Mouse (Mus musculus): ENCODE results near the gene Hist2h2aa1. TPM values are rescaled to one million over a fixed set of nuclear protein-coding genes. Genes with fewer than 3 reads are reported as not detected.
A peak's percentile ranks its signal among the peaks of the same experiment; 100 is the strongest.

Gene Hist2h2aa1
- polyA plus RNA-seq, 1 experiment from 2014 or later = 11.8 TPM

DNA sequence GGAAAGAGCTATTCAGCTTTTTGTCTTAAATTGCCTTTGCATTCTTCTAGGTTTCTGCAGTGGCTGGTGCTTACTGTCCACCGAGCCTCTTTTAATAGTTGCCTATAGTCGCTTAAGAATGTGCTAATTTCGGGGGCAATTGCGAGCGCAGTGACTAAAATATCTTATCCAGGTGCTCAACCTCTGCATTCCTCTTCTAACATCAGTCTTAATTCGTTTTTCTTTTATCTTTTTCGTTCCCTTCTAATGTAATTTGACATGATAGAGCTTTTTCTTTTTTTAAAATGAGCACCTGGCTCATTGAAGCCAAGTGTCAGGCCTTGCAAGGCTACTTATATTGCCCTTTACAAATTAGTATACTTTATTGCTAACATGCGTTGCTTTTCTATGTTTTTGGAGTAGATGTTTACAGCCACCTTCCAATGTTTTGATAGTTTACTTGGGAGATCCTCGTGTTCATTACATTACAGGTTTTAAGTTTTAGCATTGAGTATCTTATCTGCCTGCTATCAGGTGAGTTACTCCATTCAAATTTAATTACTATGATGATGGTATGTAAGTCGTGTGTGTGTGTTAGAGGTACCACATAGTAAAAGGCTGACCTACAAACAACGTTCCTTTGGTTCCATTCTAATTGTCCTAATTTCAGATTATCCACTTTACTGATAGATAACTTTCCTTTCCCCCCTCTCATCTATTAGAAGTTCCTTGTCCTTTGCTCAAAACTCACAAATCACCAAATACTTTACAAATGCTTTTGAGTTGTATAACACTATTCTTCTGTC lies 2.3 kb downstream of the Hist2h2aa1 start:
- peak overlapping the region; percentile 63 for H3K4me2 ChIP-seq (ENCODE audit: low read depth, low read length)
- H3K27ac ChIP-seq (ENCODE audit: low read length) = peak overlapping the region; percentile 62
- H3K27me3 ChIP-seq (ENCODE audit: control insufficient read depth, insufficient read depth, low read length) = no peaks in the 10 kb centered on the region
- no peak for ATAC-seq (replicated peaks; ENCODE audit: extremely low read depth, insufficient read depth, low FRiP score)
- peaks cover 24% of the 10 kb centered on the region for H3K4me1 ChIP-seq (ENCODE audit: control insufficient read depth, insufficient read depth, low read length)
- H3K9ac ChIP-seq (ENCODE audit: low read length) = peak overlapping the region; percentile 74
- 9% methylated on average over 11 of the region's 11 CpGs for WGBS
- H3K4me3 ChIP-seq (ENCODE audit: low read length) = peak overlapping the region; percentile 53
- H3K9me3 ChIP-seq (replicated peaks; ENCODE audit: control insufficient read depth, low read length) = no peaks in the 10 kb centered on the region
- no peaks in the 10 kb centered on the region for H3K36me3 ChIP-seq (ENCODE audit: control insufficient read depth, insufficient read depth)

- Histone ChIP-seq H3K9me3 (replicated peaks; ENCODE audit: control insufficient read depth, low read length) (no peaks in the 10 kb centered on the region), H3K4me2 (ENCODE audit: low read depth, low read length) (peak overlapping the region; percentile 63), H3K4me1 (ENCODE audit: control insufficient read depth, insufficient read depth, low read length) (peaks cover 24% of the 10 kb centered on the region), H3K27ac (ENCODE audit: low read length) (no peak overlapping the region), H3K27me3 (ENCODE audit: control insufficient read depth, insufficient read depth, low read length) (no peaks in the 10 kb centered on the region), H3K36me3 (ENCODE audit: control insufficient read depth, insufficient read depth) (no peaks in the 10 kb centered on the region), H3K4me3 (ENCODE audit: low read length) (peak overlapping the region; percentile 53; the same call in 1 of the 2 replicates), H3K9ac (ENCODE audit: low read length) (peak overlapping the region; percentile 74)
- ATAC-seq (replicated peaks; ENCODE audit: extremely low read depth, insufficient read depth, low FRiP score) = no peak
- 49% methylated on average over 6 of the region's 6 CpGs for WGBS
Observed at GRCm38 (mm10) chr3:96248141-96249033, 3.1 kb downstream of the Hist2h2aa1 start.

DNA sequence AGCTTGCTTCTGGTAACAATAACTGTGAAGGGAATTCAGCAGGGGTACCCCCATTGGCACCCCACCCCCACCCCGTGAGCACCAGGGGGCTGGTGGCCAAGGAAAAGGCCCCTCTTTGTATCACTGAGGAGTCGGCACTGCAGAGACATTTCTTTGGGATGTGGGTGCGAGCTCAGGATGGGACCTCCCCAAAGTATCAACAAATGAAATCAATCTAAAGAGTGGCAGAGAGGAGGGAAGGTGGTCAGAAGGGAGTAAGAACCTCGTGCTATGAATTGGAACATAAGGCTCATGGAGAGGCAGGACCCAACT lies 3.7 kb downstream of the Hist2h2aa1 start:
- H3K36me3 ChIP-seq (ENCODE audit: control insufficient read depth, insufficient read depth) = no peaks in the 10 kb centered on the region
- no peak overlapping the region for H3K4me3 ChIP-seq (ENCODE audit: low read length)
- peaks cover 20% of the 10 kb centered on the region for H3K4me1 ChIP-seq (ENCODE audit: control insufficient read depth, insufficient read depth, low read length)
- H3K4me2 ChIP-seq (ENCODE audit: low read depth, low read length) = peak overlapping the region; percentile 63; the same call in 1 of the 2 replicates
- H3K27ac ChIP-seq (ENCODE audit: low read length) = no peak overlapping the region
- H3K9me3 ChIP-seq (replicated peaks; ENCODE audit: control insufficient read depth, low read length) = no peaks in the 10 kb centered on the region
- ATAC-seq (replicated peaks; ENCODE audit: extremely low read depth, insufficient read depth, low FRiP score) = no peak
- no peak overlapping the region for H3K9ac ChIP-seq (ENCODE audit: low read length)
- H3K27me3 ChIP-seq (ENCODE audit: control insufficient read depth, insufficient read depth, low read length) = no peaks in the 10 kb centered on the region
- 57% methylated on average over 4 of the region's 4 CpGs for WGBS

DNA sequence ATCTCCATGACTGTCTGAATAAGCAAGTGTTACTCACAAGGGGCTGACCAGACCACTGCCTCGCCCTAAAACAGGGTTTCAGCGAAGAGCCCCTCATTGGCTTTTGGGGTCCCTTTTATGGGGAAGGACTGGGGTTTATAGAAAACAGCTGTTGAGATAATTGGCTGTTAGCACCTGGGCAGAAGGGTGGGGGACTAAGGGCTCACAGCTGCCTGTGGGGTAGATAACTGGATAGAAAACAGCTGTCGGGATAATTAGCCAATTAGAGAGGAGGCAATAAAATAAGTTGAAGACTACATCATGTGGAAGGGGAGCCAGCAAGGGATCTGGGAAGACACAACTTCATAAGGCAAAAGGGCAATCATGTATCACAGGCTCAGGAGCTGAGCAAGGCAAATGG lies 5.6 kb downstream of the Hist2h2aa1 start:
- no peak overlapping the region for H3K9ac ChIP-seq (ENCODE audit: low read length)
- H3K4me2 ChIP-seq (ENCODE audit: low read depth, low read length) = no peak overlapping the region
- no peaks in the 10 kb centered on the region for H3K9me3 ChIP-seq (replicated peaks; ENCODE audit: control insufficient read depth, low read length)
- H3K4me1 ChIP-seq (ENCODE audit: control insufficient read depth, insufficient read depth, low read length) = peaks cover 13% of the 10 kb centered on the region
- ATAC-seq (replicated peaks; ENCODE audit: extremely low read depth, insufficient read depth, low FRiP score) = no peak
- WGBS = 73% methylated on average over 3 of the region's 3 CpGs
- no peaks in the 10 kb centered on the region for H3K36me3 ChIP-seq (ENCODE audit: control insufficient read depth, insufficient read depth)
- no peak overlapping the region for H3K4me3 ChIP-seq (ENCODE audit: low read length)
- H3K27me3 ChIP-seq (ENCODE audit: control insufficient read depth, insufficient read depth, low read length) = no peaks in the 10 kb centered on the region
- H3K27ac ChIP-seq (ENCODE audit: low read length) = no peak overlapping the region

GRCm38 (mm10) chr3:96251787-96252186 lies 6.5 kb downstream of the Hist2h2aa1 start:
- no peak overlapping the region for H3K9ac ChIP-seq (ENCODE audit: low read length)
- peaks cover 13% of the 10 kb centered on the region for H3K4me1 ChIP-seq (ENCODE audit: control insufficient read depth, insufficient read depth, low read length)
- H3K4me2 ChIP-seq (ENCODE audit: low read depth, low read length) = no peak overlapping the region
- H3K27me3 ChIP-seq (ENCODE audit: control insufficient read depth, insufficient read depth, low read length) = no peaks in the 10 kb centered on the region
- no peaks in the 10 kb centered on the region for H3K36me3 ChIP-seq (ENCODE audit: control insufficient read depth, insufficient read depth)
- no peak for ATAC-seq (replicated peaks; ENCODE audit: extremely low read depth, insufficient read depth, low FRiP score)
- no peak overlapping the region for H3K27ac ChIP-seq (ENCODE audit: low read length)
- no peaks in the 10 kb centered on the region for H3K9me3 ChIP-seq (replicated peaks; ENCODE audit: control insufficient read depth, low read length)
- 84% methylated on average over 3 of the region's 3 CpGs for WGBS
- H3K4me3 ChIP-seq (ENCODE audit: low read length) = no peak overlapping the region

GRCm38 (mm10) chr3:96254683-96255355 lies 9.5 kb downstream of the Hist2h2aa1 start:
- H3K27me3 ChIP-seq (ENCODE audit: control insufficient read depth, insufficient read depth, low read length) = no peaks in the 10 kb centered on the region
- no peak; the same call in 1 of the 2 replicates for ATAC-seq (replicated peaks; ENCODE audit: extremely low read depth, insufficient read depth, low FRiP score)
- 0 out of 2 replicates have a peak overlapping the region, but pooled peaks have one; percentile 37 for H3K9ac ChIP-seq (ENCODE audit: low read length)
- H3K4me3 ChIP-seq (ENCODE audit: low read length) = no peak overlapping the region
- H3K36me3 ChIP-seq (ENCODE audit: control insufficient read depth, insufficient read depth) = no peaks in the 10 kb centered on the region
- H3K4me1 ChIP-seq (ENCODE audit: control insufficient read depth, insufficient read depth, low read length) = peaks cover 2% of the 10 kb centered on the region; the same call in 1 of the 2 replicates
- no peak overlapping the region for H3K4me2 ChIP-seq (ENCODE audit: low read depth, low read length)
- no peaks in the 10 kb centered on the region for H3K9me3 ChIP-seq (replicated peaks; ENCODE audit: control insufficient read depth, low read length)
- no peak overlapping the region for H3K27ac ChIP-seq (ENCODE audit: low read length)
- 31% methylated on average over 10 of the region's 10 CpGs for WGBS

GRCm38 (mm10) chr3:96255926-96256593 lies 10.8 kb downstream of the Hist2h2aa1 start:
- no peaks in the 10 kb centered on the region for H3K36me3 ChIP-seq (ENCODE audit: control insufficient read depth, insufficient read depth)
- no peak overlapping the region for H3K4me3 ChIP-seq (ENCODE audit: low read length)
- H3K27ac ChIP-seq (ENCODE audit: low read length) = no peak overlapping the region
- 75% methylated on average over 5 of the region's 5 CpGs for WGBS
- no peak overlapping the region for H3K4me2 ChIP-seq (ENCODE audit: low read depth, low read length)
- no peaks in the 10 kb centered on the region for H3K9me3 ChIP-seq (replicated peaks; ENCODE audit: control insufficient read depth, low read length)
- H3K9ac ChIP-seq (ENCODE audit: low read length) = no peak overlapping the region
- no peaks in the 10 kb centered on the region; the same call in 1 of the 2 replicates for H3K27me3 ChIP-seq (ENCODE audit: control insufficient read depth, insufficient read depth, low read length)
- no peaks in the 10 kb centered on the region for H3K4me1 ChIP-seq (ENCODE audit: control insufficient read depth, insufficient read depth, low read length)
- ATAC-seq (replicated peaks; ENCODE audit: extremely low read depth, insufficient read depth, low FRiP score) = no peak

GRCm38 (mm10) chr3:96257190-96257589 lies 11.9 kb downstream of the Hist2h2aa1 start:
- Histone ChIP-seq H3K4me3 (ENCODE audit: low read length) (no peak overlapping the region), H3K27ac (ENCODE audit: low read length) (no peak overlapping the region), H3K4me1 (ENCODE audit: control insufficient read depth, insufficient read depth, low read length) (peaks cover 6% of the 10 kb centered on the region), H3K36me3 (ENCODE audit: control insufficient read depth, insufficient read depth) (no peaks in the 10 kb centered on the region), H3K27me3 (ENCODE audit: control insufficient read depth, insufficient read depth, low read length) (no peaks in the 10 kb centered on the region; the same call in 1 of the 2 replicates), H3K9ac (ENCODE audit: low read length) (no peak overlapping the region), H3K4me2 (ENCODE audit: low read depth, low read length) (no peak overlapping the region), H3K9me3 (replicated peaks; ENCODE audit: control insufficient read depth, low read length) (no peaks in the 10 kb centered on the region)
- WGBS = 59% methylated on average over 3 of the region's 3 CpGs
- no peak for ATAC-seq (replicated peaks; ENCODE audit: extremely low read depth, insufficient read depth, low FRiP score)
